Mouse (Mus musculus) spleen, adult 18-20 months (tissue): ENCODE measurements around the gene 4930426L09Rik.

Source experiments
- DNase-seq, 2 experiments: peaks; one replicate each; pipeline ENCODE4 v3.0.0; 2022; ENCODE audit warnings: mixed read lengths in 2 of 2

Gene 4930426L09Rik

DNA sequence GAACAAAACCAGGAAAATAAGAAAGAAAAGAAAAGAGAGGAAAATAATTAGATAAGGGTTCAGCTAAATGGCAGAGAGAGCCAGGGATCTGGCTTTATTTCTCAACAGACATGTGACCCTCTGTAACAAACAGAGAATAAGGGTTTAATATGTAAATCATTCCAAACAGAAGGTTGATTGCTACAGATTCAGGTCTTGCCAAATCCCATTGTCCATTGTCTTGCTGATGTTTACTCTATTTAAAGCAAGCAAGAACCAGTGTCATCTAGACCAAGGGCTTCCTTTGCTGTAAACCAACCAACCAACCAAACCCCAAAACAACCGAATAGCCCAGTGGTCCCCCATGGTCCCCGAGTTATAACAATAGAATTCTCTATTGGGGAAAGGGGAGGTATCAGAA lies 19.9 kb downstream of the 4930426L09Rik start:
- no peak for DNase-seq

GRCm38 (mm10) chr2:19024807-19025206 lies 26.7 kb downstream of the 4930426L09Rik start:
- no peak for DNase-seq

DNA sequence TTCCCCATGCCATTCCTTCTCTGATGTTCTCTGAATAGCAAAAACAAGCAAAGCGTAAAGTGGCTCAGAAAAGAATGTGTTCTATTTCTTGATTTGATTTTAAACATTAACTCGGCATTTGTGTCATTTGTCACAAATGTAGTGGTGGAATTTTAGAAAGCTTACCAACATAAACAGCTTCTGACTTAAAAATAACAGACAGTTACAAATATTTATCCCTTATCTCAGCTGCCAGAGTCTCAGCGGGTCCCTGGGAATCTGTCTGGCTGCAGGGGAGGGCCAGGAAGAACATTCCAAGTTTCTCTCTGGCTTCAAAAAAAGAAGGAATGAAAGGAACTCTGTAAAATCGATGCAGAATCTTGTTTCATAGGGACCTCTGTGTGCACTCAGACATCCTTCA lies 39.3 kb downstream of the 4930426L09Rik start:
- no peak for DNase-seq

- no peak for DNase-seq
Observed at GRCm38 (mm10) chr2:19037907-19038570, 39.9 kb downstream of the 4930426L09Rik start.

DNA sequence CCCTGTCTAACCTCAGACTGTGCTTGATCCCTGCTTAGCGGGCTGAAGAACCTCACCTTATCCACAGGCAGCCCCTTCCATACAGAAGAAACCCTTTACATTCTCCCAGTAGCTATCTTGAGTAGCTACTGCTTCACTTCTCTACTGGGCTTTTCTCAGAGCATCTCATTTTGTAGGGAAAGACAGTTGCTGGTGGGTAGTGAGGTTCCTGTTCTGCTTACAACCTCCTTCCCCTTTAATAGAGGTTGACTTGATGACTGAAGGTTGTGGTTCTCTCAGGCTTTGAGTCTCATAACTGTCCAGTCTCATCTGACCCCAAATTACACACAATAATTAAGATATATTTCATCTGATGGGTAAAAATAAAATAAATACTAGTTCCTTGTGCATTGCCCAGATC lies 50.1 kb downstream of the 4930426L09Rik start:
- no peak for DNase-seq

DNA sequence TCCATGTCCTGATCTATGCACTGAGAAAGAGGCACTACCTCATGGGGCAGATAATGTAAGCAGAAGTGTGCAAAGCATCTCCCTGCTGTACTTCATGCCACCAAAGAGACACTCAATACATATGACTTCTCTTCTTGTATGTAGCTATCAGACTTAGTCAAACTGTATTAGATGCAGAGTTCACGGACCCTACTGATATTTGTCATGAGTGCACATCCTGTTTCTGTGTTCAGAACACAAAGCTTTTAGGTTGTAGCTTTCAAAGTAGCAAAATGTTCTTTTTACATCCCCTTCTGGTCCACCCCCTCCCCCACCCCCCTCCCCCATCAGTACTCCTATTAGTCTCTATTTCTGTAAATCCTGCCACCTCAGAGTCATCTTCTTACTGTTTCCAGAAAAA lies 51.2 kb downstream of the 4930426L09Rik start:
- DNase-seq = no peak
